30 mouse cellular contexts compared by ENCODE assay signal in the genomic region with DNA sequence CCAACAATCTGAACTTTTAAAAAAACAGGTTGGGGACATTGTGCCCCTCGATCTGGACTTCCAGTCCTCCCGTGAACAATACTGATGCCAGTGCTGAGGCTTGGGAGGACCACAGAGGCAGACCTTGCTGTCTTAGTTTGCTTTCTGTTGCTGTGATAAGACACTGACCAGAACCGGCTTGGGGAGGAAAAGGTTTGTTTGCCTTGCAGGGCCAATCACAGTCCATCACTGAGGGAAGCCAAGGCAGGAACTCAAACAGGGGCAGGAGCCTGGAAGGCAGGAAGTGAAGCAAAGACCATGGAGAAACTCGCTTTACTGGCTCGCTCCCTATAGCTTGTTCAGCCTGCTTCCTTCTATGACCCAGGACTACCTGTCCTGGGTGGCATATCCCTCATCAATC. TPM values are rescaled to one million over a fixed set of nuclear protein-coding genes. Genes with fewer than 3 reads are reported as not detected.
"Had no signal": no experiment of that assay in that cellular context is flagged by ENCODE, and none has a peak within 500 bp of the region (broad histone marks: within the 10 kb centered on the region; RNA-seq: fewer than 3 reads in every experiment).

No protein-coding gene starts in this region.

- H3K9ac ChIP-seq: limb, embryonic 13.5 days; liver, embryonic 12.5 days; liver, embryonic 15.5 days; lung, embryonic 15.5 days; midbrain, embryonic 13.5 days; neural tube, embryonic 13.5 days had no signal

- H3K36me3 ChIP-seq: limb, embryonic 10.5 days; limb, embryonic 13.5 days; liver, embryonic 12.5 days; liver, embryonic 15.5 days; lung, embryonic 15.5 days; midbrain, embryonic 10.5 days; midbrain, embryonic 13.5 days; neural tube, embryonic 13.5 days had no signal

- DNase-seq: kidney, adult 11 months; kidney, adult 8-10 months; kidney, postnatal 14 days; kidney, postnatal 4 days; layer of hippocampus, adult 9-11 months; liver; lung, adult 18-20 months; lung, postnatal 10 days; lung, postnatal 36 days; retina, postnatal 1 day; right cerebral cortex, postnatal 25 days; spleen, adult 18-20 months; thymus, postnatal 25 days had no signal

- H3K4me1 ChIP-seq: liver, embryonic 12.5 days; liver, embryonic 15.5 days; lung, embryonic 15.5 days; megakaryocyte, embryonic 14.5 days had no signal

- H3K9me3 ChIP-seq: limb, embryonic 10.5 days; limb, embryonic 13.5 days; liver, embryonic 12.5 days; liver, embryonic 15.5 days; lung, embryonic 15.5 days; megakaryocyte, embryonic 14.5 days; midbrain, embryonic 10.5 days; midbrain, embryonic 13.5 days; neural tube, embryonic 13.5 days had no signal

- H3K27ac ChIP-seq: layer of hippocampus, adult 2 months; limb, embryonic 10.5 days; limb, embryonic 13.5 days; liver, embryonic 12.5 days; liver, embryonic 15.5 days; lung, embryonic 15.5 days; midbrain, embryonic 10.5 days; midbrain, embryonic 13.5 days; neural tube, embryonic 13.5 days had no signal

- H3K4me3 ChIP-seq: layer of hippocampus, adult 2 months; limb, embryonic 10.5 days; limb, embryonic 13.5 days; liver, embryonic 12.5 days; liver, embryonic 15.5 days; lung, embryonic 15.5 days; megakaryocyte, embryonic 14.5 days; midbrain, embryonic 10.5 days; midbrain, embryonic 13.5 days; myocyte; neural tube, embryonic 13.5 days had no signal

- H3K27me3 ChIP-seq: lung, embryonic 15.5 days had no signal

- H3K4me2 ChIP-seq: limb, embryonic 13.5 days; liver, embryonic 12.5 days; liver, embryonic 15.5 days; lung, embryonic 15.5 days; midbrain, embryonic 13.5 days; neural tube, embryonic 13.5 days had no signal

- ATAC-seq: liver, embryonic 12.5 days; midbrain, embryonic 13.5 days; midbrain, embryonic 16.5 days had no signal

RNA-seq across cellular contexts. Expression of gene 1700001C02Rik, which starts 6.3 kb away (rescaled TPM):
- total RNA-seq: left cerebral cortex, adult 18-20 months; left cerebral cortex, postnatal 25 days; monocyte, adult 5-6 weeks; neutrophil, adult 5-6 weeks had no signal
- polyA plus RNA-seq: kidney, embryonic 16.5 days; limb, embryonic 10.5 days; limb, embryonic 13.5 days; liver, embryonic 12.5 days; liver, embryonic 15.5 days; midbrain, embryonic 10.5 days; myocyte; neural tube, embryonic 13.5 days had no signal

RNA-seq across cellular contexts. Expression of gene Otof, which starts 10.4 kb away (rescaled TPM):
- total RNA-seq: monocyte, adult 5-6 weeks; neutrophil, adult 5-6 weeks had no signal
- polyA plus RNA-seq: liver, embryonic 15.5 days; myocyte had no signal
